Mouse (Mus musculus) thymus, postnatal 14 days (tissue): ENCODE measurements around the gene Pik3c2g.

Experiments
- DNase-seq: peaks from one replicate; pipeline ENCODE4 v3.0.0; 2021

The Pik3c2g gene

GRCm38 (mm10) chr6:139586892-139587291 is at the start of gene Pik3c2g:
Gene Pik3c2g, plus strand, starts transcription at chr6:139587221.
- no peak for DNase-seq

GRCm38 (mm10) chr6:139538469-139538868 is 48.6 kb upstream of the Pik3c2g start:
- DNase-seq: no peak

DNA sequence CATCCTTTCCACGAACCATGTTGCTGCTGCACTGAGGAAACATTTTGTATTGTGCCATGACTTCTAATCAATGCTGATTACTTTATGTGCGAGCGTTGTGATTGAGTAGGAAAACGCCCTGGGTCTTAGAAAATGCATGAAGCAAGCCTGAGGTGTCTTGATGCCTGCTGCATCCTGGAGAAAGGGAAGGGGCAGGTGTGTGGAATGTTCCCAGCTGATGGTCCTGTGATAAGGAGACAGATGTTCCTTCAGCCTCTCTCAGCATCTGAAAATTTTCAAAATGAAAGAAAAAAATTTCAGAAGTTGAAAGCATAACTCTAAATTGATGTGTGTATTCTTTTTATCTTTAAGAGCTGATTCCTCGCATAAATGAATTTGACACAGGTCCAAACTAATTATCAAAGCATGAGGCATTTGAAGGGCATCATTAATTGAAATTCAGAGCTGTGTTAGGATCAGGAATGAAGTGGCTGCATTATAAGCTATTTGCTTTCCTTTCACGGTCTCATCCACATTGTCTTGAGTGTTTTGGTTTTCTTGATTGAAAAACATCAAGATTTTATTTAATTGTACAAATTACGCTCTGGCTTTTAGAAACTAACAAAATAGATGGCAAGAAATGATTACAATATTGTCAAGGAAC is 31.4 kb upstream of the Pik3c2g start:
- DNase-seq: no peak

- DNase-seq: no peak
Observed at GRCm38 (mm10) chr6:139569211-139569610, 17.8 kb upstream of the Pik3c2g start.

GRCm38 (mm10) chr6:139575854-139576253 is 11.2 kb upstream of the Pik3c2g start:
- DNase-seq: no peak

- no peak for DNase-seq
Observed at GRCm38 (mm10) chr6:139576261-139577014, 10.6 kb upstream of the Pik3c2g start.

DNA sequence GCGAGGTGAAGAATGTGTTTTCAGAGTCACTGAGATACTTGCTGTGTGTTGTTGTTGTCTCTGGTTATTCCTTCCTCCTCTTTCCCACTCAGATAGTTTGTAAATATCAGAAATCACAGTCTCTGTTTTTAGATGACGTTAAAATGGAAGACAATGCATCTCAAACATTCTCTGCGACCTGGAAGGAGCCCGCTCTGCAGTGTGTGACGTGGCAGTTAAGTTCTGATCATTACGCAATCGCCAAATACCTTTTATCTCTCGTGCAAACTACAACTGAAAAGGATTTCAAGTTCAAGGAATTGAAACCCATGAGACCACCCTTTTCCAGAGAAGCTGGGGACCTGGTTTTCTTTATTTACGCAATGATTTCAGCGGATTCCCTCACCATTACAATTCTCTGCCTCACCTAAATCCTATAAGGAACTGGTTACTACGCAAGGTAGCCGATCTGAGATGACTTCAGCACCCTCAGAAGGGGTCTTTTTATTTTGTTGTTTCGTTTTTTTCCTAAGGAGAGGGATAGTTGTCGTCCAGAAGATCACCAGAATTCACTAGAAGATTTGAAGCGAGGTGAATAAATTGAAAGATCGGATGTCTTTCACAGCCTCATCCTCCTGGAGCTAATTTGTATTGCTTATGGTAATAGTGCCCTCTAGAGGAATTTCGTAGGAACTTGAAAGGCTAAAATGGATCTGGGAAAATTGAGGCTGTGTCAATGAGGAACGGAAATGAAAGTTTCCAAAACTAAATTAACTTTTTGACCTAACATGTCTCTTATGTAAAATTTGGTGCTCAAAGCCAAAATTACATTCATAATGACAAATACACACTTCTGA is 9.8 kb upstream of the Pik3c2g start:
- no peak for DNase-seq

DNA sequence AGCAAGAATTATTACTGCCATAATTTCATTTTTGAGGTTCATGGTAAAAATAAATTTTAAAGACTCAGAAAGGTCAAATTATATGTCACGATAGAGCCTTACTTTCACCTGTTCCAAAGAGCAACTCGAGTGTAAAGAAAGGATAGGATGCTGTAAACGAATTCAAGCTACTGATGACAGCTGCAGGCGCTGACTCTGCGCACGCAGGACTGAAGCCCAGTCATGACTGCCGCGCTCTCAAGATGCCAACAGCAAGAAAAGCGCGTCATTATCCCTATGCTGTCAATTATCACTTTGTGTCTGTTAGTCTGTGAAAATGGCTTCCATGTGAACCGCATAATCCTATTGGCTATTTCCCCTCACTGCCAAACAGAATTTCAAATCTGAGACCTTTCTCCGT is 457 bp downstream of the Pik3c2g start:
- no peak for DNase-seq

GRCm38 (mm10) chr6:139588409-139588808 is 1.4 kb downstream of the Pik3c2g start:
- no peak for DNase-seq

- DNase-seq: no peak
Observed at GRCm38 (mm10) chr6:139589291-139589690, 2.3 kb downstream of the Pik3c2g start.

- no peak for DNase-seq
Observed at GRCm38 (mm10) chr6:139589854-139590253, 2.8 kb downstream of the Pik3c2g start.

GRCm38 (mm10) chr6:139592081-139592480 is 5.1 kb downstream of the Pik3c2g start:
- no peak for DNase-seq

DNA sequence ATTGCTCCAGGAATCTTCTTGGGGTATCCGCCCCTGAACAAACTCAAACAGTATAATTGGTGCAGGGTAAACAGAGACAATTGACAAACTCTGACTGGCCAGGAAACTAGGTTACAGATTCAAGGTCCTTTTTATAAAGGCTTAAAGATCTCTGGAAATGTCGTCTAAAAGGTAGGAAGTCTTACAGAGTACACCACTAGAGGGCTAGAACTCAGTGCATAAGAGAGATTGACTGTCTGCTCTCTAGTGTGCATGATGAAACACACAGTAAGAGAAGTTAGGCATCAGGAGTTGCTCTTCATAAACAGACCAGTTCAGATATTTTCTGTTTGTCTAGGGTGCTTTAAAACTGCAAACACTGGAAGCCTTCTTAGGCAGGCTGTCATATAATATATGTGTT is 9.4 kb downstream of the Pik3c2g start:
- no peak for DNase-seq

GRCm38 (mm10) chr6:139599216-139599615 is 12.2 kb downstream of the Pik3c2g start:
- no peak for DNase-seq

- no peak for DNase-seq
Observed at GRCm38 (mm10) chr6:139618774-139619173, 31.8 kb downstream of the Pik3c2g start.

GRCm38 (mm10) chr6:139624756-139625155 is 37.7 kb downstream of the Pik3c2g start:
- DNase-seq: no peak

DNA sequence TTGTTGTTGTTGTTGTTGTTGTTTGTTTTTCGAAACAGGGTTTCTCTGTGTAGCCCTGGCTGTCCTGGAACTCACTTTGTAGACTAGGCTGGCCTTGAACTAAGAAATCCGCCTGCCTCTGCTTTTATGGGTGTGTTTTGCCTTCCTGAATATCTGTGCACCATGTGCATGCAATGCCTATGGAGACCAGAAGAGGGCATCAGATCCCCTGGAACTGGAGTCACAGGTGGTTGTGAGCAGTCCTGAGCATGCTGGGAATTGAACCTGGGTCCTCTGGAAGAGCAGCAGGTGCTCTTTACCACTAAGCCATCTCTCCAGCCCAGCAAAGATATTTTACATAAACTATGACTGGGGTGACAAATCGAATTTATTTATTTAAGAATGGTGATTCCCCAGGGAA is 47.5 kb downstream of the Pik3c2g start:
- DNase-seq: no peak

GRCm38 (mm10) chr6:139655399-139655798 is 68.4 kb downstream of the Pik3c2g start:
- DNase-seq: no peak

- no peak for DNase-seq
Observed at GRCm38 (mm10) chr6:139662462-139662861, 75.4 kb downstream of the Pik3c2g start.

DNA sequence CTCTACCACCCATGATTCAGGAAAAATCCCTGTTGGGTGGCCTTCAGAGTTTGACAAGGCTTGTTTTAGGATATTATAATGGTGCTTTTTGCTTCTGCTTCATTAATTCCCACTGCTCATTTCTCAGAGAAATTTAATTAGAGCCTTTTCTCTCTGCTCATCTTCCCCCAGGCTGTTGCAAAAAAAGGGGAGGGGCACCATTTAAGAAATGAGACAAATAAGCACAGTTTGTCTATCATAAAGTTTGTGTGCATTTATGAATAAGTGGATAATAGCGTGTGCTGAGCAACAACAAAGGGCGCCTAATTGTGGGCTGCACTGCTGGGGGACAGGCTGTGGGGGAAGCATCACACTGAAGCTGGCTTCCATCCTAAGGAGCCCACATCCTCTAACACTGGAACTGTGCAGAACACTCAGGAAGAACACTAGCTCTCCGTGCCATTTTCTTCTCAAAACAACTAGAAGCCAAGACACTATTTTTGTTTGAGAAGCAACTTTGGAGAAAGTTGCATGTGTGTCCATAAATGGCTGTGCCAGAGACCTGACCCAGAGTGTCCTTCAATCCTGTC is 131.5 kb downstream of the Pik3c2g start:
- DNase-seq: no peak

- no peak for DNase-seq
Observed at GRCm38 (mm10) chr6:139719639-139720221, 132.7 kb downstream of the Pik3c2g start.

- DNase-seq: no peak
Observed at GRCm38 (mm10) chr6:139735708-139736626, 148.9 kb downstream of the Pik3c2g start.
